In the genomic region with DNA sequence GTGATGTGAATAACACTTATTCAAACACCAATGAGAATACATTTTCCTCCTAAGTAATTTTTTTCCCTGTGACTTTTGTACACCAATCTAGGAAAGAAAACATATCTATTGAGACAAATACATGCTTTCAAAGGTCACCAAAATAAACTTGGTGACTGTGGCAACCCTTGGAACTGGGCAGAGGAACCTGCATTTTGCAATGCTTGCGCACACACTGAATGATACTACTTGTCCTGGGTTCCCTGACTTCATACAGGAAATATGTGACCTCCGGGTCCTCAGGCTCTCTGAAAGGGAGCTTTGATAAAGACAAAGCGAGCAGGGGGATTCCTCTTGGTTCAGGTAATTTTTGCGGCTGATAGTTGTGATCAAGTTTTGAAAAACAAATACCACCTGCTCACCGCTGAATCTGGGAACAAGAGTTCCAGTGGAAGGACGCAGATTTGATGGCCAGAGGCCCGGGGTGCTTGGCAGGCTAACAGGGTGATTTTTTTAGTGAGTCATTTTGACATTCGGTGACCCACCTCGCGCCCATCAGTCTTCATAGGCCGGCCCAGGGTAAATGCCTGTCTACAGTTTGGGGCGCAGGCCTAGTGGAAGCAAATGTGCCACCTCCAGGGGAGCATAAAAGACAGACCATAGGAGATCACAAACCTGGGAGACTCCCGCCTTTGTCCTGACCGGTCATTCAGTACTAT, we compare ENCODE assay signal across 14 mouse cellular contexts.
DNase-seq lines count a peak whose midpoint lies in the region; ATAC-seq and TF ChIP-seq lines count a peak whose summit lies in the region.
"Had no signal": no experiment of that assay in that cellular context is flagged by ENCODE, and none has a peak within 500 bp of the region (broad histone marks: within the 10 kb centered on the region; RNA-seq: fewer than 3 reads in every experiment).

No protein-coding gene starts in this region.

- peaks cover 50% of the 10 kb centered on the region for H3K4me1 ChIP-seq in heart, embryonic 12.5 days (replicated peaks)
- H3K4me1 ChIP-seq in brown adipose tissue, adult 24 weeks (ENCODE audit: control insufficient read depth, insufficient read depth, insufficient read length, low read length), result peaks cover 16% of the 10 kb centered on the region
- peaks cover 37% of the 10 kb centered on the region for H3K4me1 ChIP-seq in liver, postnatal 0 days (ENCODE audit: insufficient read depth)

- no peak overlapping the region for H3K4me2 ChIP-seq in heart, embryonic 12.5 days
- H3K4me2 ChIP-seq in liver, postnatal 0 days (ENCODE audit: low read depth, low read length), result no peak overlapping the region
- H3K4me2 ChIP-seq: embryonic facial prominence, embryonic 12.5 days; heart, embryonic 15.5 days; limb, embryonic 15.5 days had no signal

- 66% methylated on average over 14 of the region's 14 CpGs for WGBS in heart, embryonic 12.5 days
- WGBS in liver, postnatal 0 days (ENCODE audit: insufficient replicate concordance), result 61% methylated on average over 14 of the region's 14 CpGs

- no peak for ATAC-seq in heart, embryonic 12.5 days (ENCODE audit: insufficient number of reproducible peaks, low FRiP score)
- ATAC-seq in liver, postnatal 0 days, result peak; percentile 90
- ATAC-seq: inflammation-experienced regulatory T-cells, adult 6 months had no signal

- H3K27me3 ChIP-seq in heart, embryonic 12.5 days (replicated peaks), result no peaks in the 10 kb centered on the region
- no peaks in the 10 kb centered on the region for H3K27me3 ChIP-seq in liver, postnatal 0 days (ENCODE audit: insufficient read depth, low read length)
- H3K27me3 ChIP-seq: embryonic facial prominence, embryonic 12.5 days; heart, embryonic 15.5 days; limb, embryonic 15.5 days had no signal

- H3K9me3 ChIP-seq in heart, embryonic 12.5 days (replicated peaks), result no peaks in the 10 kb centered on the region
- no peaks in the 10 kb centered on the region for H3K9me3 ChIP-seq in liver, postnatal 0 days (ENCODE audit: low read length)
- H3K9me3 ChIP-seq: embryonic facial prominence, embryonic 12.5 days; heart, embryonic 15.5 days; limb, embryonic 15.5 days had no signal

- H3K36me3 ChIP-seq in heart, embryonic 12.5 days, result no peaks in the 10 kb centered on the region
- no peaks in the 10 kb centered on the region for H3K36me3 ChIP-seq in liver, postnatal 0 days (replicated peaks; ENCODE audit: insufficient read depth, low read length)
- H3K36me3 ChIP-seq: embryonic facial prominence, embryonic 12.5 days; heart, embryonic 15.5 days; limb, embryonic 15.5 days had no signal

- DNase-seq in heart, adult 18-20 months, result peak; percentile 54
- DNase-seq in lung, postnatal 36 days, result peak; percentile 47
- DNase-seq in lung, postnatal 14 days, result no peak
- DNase-seq in liver, postnatal 0 days, result peak; percentile 54
- DNase-seq in cerebellum, postnatal 36 days, result no peak
- DNase-seq in urinary bladder, postnatal 10 days (ENCODE audit: low spot score), result no peak
- DNase-seq: cerebellum, postnatal 25 days; right cerebral cortex, postnatal 14 days had no signal

- no peak for TF ChIP-seq CTCF in liver, postnatal 0 days (IDR thresholded peaks at IDR 0.05; ENCODE audit: low read depth)

- H3K27ac ChIP-seq in heart, embryonic 12.5 days (ENCODE audit: poor library complexity, severe bottlenecking), result no peak overlapping the region
- peak overlapping the region; percentile 98 for H3K27ac ChIP-seq in brown adipose tissue, adult 24 weeks (replicated peaks; ENCODE audit: low read depth, low read length)
- H3K27ac ChIP-seq in liver, postnatal 0 days (ENCODE audit: low read depth), result peak overlapping the region; percentile 92
- H3K27ac ChIP-seq: embryonic facial prominence, embryonic 12.5 days; heart, embryonic 15.5 days; limb, embryonic 15.5 days had no signal

- TF ChIP-seq EP300 in liver, postnatal 0 days (IDR thresholded peaks at IDR 0.05; ENCODE audit: low read depth), result peak; percentile 93

- no peak overlapping the region for H3K4me3 ChIP-seq in heart, embryonic 12.5 days
- no peak overlapping the region for H3K4me3 ChIP-seq in brown adipose tissue, adult 24 weeks (ENCODE audit: insufficient read depth, low read depth, low read length)
- H3K4me3 ChIP-seq in liver, postnatal 0 days (ENCODE audit: low read depth, low read length), result no peak overlapping the region
- H3K4me3 ChIP-seq: embryonic facial prominence, embryonic 12.5 days; heart, embryonic 15.5 days; limb, embryonic 15.5 days had no signal

- no peak overlapping the region for H3K9ac ChIP-seq in heart, embryonic 12.5 days
- H3K9ac ChIP-seq in liver, postnatal 0 days (replicated peaks), result no peak overlapping the region; the same call in 1 of the 2 replicates
- H3K9ac ChIP-seq: embryonic facial prominence, embryonic 12.5 days; heart, embryonic 15.5 days; limb, embryonic 15.5 days had no signal

Comparison
In these comparisons a context has a peak if more than half of its experiments do, and no peak if none do; other contexts are left out.
1. DNase-seq: peak in heart, adult 18-20 months (2 of 2), lung, postnatal 36 days (single experiment) and liver, postnatal 0 days (single experiment); none in lung, postnatal 14 days (single experiment), cerebellum, postnatal 36 days (0 of 2) and urinary bladder, postnatal 10 days (single experiment).